Mouse (Mus musculus) intestine, embryonic 16.5 days (tissue): ENCODE data around the gene Arhgef12. TPM values are rescaled to one million over a fixed set of nuclear protein-coding genes. Genes with fewer than 3 reads are reported as not detected.
A peak's percentile ranks its signal among the peaks of the same experiment; 100 is the strongest.
"Not testable (repeated sequence)": the region's sequence is repeated elsewhere in the genome, so short reads cannot be mapped to it uniquely, and the experiment has no call there.

Source experiments
- ATAC-seq: fragments of 200-750 bp; cut with Nextera tagmentation; 2 replicates; pipeline ENCODE4 v1.8.0; 2017; ENCODE audit warnings: moderate TSS enrichment, moderate library complexity
- H3K27ac ChIP-seq: fragments of 300-500 bp; sonication (generic); 2 replicates; pipeline ENCODE4 v1.5.1; 2014; ENCODE audit warnings: mild to moderate bottlenecking, low read length
- H3K27me3 ChIP-seq: fragments of 300-500 bp; sonication (generic); replicated peaks from 2 replicates; pipeline ENCODE4 v1.6.1; 2014; ENCODE audit warnings: low read length, control low read depth, mixed read lengths; ENCODE audit not compliant: control insufficient read depth, insufficient read depth
- H3K36me3 ChIP-seq: fragments of 300-500 bp; sonication (generic); 2 replicates; pipeline ENCODE4 v1.6.1; 2014; ENCODE audit warnings: low read length, control low read depth; ENCODE audit not compliant: control insufficient read depth, insufficient read depth
- H3K4me1 ChIP-seq: fragments of 300-500 bp; sonication (generic); 2 replicates; pipeline ENCODE4 v1.6.1; 2014; ENCODE audit warnings: low read length, control low read depth, mixed read lengths; ENCODE audit not compliant: control insufficient read depth, insufficient read depth
- H3K4me2 ChIP-seq: fragments of 300-500 bp; sonication (generic); 2 replicates; pipeline ENCODE4 v1.6.1; 2014; ENCODE audit warnings: low read depth, low read length, control low read depth
- H3K4me3 ChIP-seq: fragments of 300-500 bp; sonication (generic); 2 replicates; pipeline ENCODE4 v1.5.1; 2014; ENCODE audit warnings: mild to moderate bottlenecking, low read length
- H3K9ac ChIP-seq: fragments of 300-500 bp; sonication (generic); 2 replicates; pipeline ENCODE4 v1.6.1; 2014; ENCODE audit warnings: low read depth, low read length
- H3K9me3 ChIP-seq: fragments of 300-500 bp; sonication (generic); 2 replicates; pipeline ENCODE4 v1.6.1; 2016; ENCODE audit warnings: low read length, control low read depth; ENCODE audit not compliant: control insufficient read depth
- WGBS: fragments of 180-500 bp; shearing (Covaris S2); extraction: QIAGEN DNeasy Blood & Tissue Kit; methylation state at CpG from one replicate; pipeline ENCODE4 v1.1.7; 2014; 5-methylcytosine and 5-hydroxymethylcytosine counted together
- polyA plus RNA-seq: library from polyadenylated mRNA; unstranded; fragments of >200 nt; fragmentation: Nextera tagmentation; extraction: Ambion mirVana; gene quantifications from 2 replicates; pipeline ENCODE4 v1.2.1, GENCODE M21; 2015

Gene Arhgef12
- polyA plus RNA-seq, 1 experiment from 2014 or later = 5.6 TPM

- no peaks in the 10 kb centered on the region for H3K4me1 ChIP-seq
- no peak overlapping the region for H3K4me3 ChIP-seq
- no peak overlapping the region for H3K9ac ChIP-seq
- ATAC-seq = no peak
- no peaks in the 10 kb centered on the region for H3K27me3 ChIP-seq
- H3K9me3 ChIP-seq = no peaks in the 10 kb centered on the region
- WGBS = 25% methylated on average over 4 of the region's 4 CpGs
- no peak overlapping the region for H3K27ac ChIP-seq
- no peak overlapping the region for H3K4me2 ChIP-seq
- H3K36me3 ChIP-seq = no peaks in the 10 kb centered on the region
Measured at GRCm38 (mm10) chr9:43132380-43132779, 25.3 kb upstream of the Arhgef12 start.

GRCm38 (mm10) chr9:43131940-43132339 is 24.9 kb upstream of the Arhgef12 start:
- Histone ChIP-seq H3K4me1 (no peaks in the 10 kb centered on the region), H3K9ac (no peak overlapping the region), H3K27ac (no peak overlapping the region), H3K27me3 (no peaks in the 10 kb centered on the region), H3K36me3 (no peaks in the 10 kb centered on the region), H3K4me3 (no peak overlapping the region), H3K9me3 (no peaks in the 10 kb centered on the region), H3K4me2 (no peak overlapping the region)
- no peak for ATAC-seq
- 63% methylated on average over 5 of the region's 5 CpGs for WGBS

- no peaks in the 10 kb centered on the region for H3K36me3 ChIP-seq
- H3K4me3 ChIP-seq = no peak overlapping the region
- WGBS = 93% methylated on average over 2 of the region's 2 CpGs
- H3K4me2 ChIP-seq = no peak overlapping the region
- no peaks in the 10 kb centered on the region for H3K4me1 ChIP-seq
- H3K27ac ChIP-seq = no peak overlapping the region
- H3K9ac ChIP-seq = no peak overlapping the region
- H3K27me3 ChIP-seq = no peaks in the 10 kb centered on the region
- no peak for ATAC-seq
- H3K9me3 ChIP-seq = no peaks in the 10 kb centered on the region
Measured at GRCm38 (mm10) chr9:43130684-43131083, 23.6 kb upstream of the Arhgef12 start.

GRCm38 (mm10) chr9:43127101-43127787 is 20.2 kb upstream of the Arhgef12 start:
- WGBS = 69% methylated on average over 10 of the region's 10 CpGs
- no peaks in the 10 kb centered on the region for H3K4me1 ChIP-seq
- H3K9me3 ChIP-seq = no peaks in the 10 kb centered on the region
- ATAC-seq = no peak
- H3K9ac ChIP-seq = no peak overlapping the region
- H3K4me3 ChIP-seq = no peak overlapping the region
- H3K27ac ChIP-seq = no peak overlapping the region
- no peaks in the 10 kb centered on the region for H3K36me3 ChIP-seq
- no peaks in the 10 kb centered on the region for H3K27me3 ChIP-seq
- H3K4me2 ChIP-seq = no peak overlapping the region

- no peak for ATAC-seq
- no peaks in the 10 kb centered on the region for H3K36me3 ChIP-seq
- no peak overlapping the region for H3K4me2 ChIP-seq
- H3K27me3 ChIP-seq = no peaks in the 10 kb centered on the region
- H3K9me3 ChIP-seq = no peaks in the 10 kb centered on the region
- H3K4me3 ChIP-seq = no peak overlapping the region
- H3K4me1 ChIP-seq = no peaks in the 10 kb centered on the region
- no peak overlapping the region for H3K9ac ChIP-seq
- WGBS = 47% methylated on average over 1 of the region's 1 CpGs
- no peak overlapping the region for H3K27ac ChIP-seq
Measured at GRCm38 (mm10) chr9:43122379-43122778, 15.3 kb upstream of the Arhgef12 start.

- not testable (repeated sequence) for H3K27ac ChIP-seq, H3K9me3 ChIP-seq, H3K4me1 ChIP-seq, H3K4me2 ChIP-seq, H3K9ac ChIP-seq, H3K27me3 ChIP-seq, H3K4me3 ChIP-seq, H3K36me3 ChIP-seq, ATAC-seq
- WGBS = 86% methylated on average over 2 of the region's 2 CpGs
Measured at GRCm38 (mm10) chr9:43121948-43122347, 14.9 kb upstream of the Arhgef12 start.

GRCm38 (mm10) chr9:43116997-43117336 is 9.9 kb upstream of the Arhgef12 start:
- Histone ChIP-seq H3K4me2 (no peak overlapping the region), H3K27me3 (no peaks in the 10 kb centered on the region), H3K9ac (no peak overlapping the region), H3K4me1 (peaks cover 11% of the 10 kb centered on the region), H3K36me3 (no peaks in the 10 kb centered on the region), H3K4me3 (no peak overlapping the region), H3K9me3 (no peaks in the 10 kb centered on the region), H3K27ac (no peak overlapping the region)
- WGBS = 83% methylated on average over 6 of the region's 6 CpGs
- no peak for ATAC-seq

- 5% methylated on average over 55 of the region's 55 CpGs for WGBS
- Histone ChIP-seq H3K9me3 (no peaks in the 10 kb centered on the region), H3K36me3 (no peaks in the 10 kb centered on the region), H3K4me2 (peak within 1 kb of the TSS; percentile 93), H3K27me3 (no peaks in the 10 kb centered on the region), H3K4me3 (peak within 1 kb of the TSS; percentile 65), H3K9ac (peak within 1 kb of the TSS; percentile 76), H3K27ac (no peak within 1 kb of the TSS), H3K4me1 (peaks cover 11% of the 10 kb centered on the region)
- peak; percentile 88 for ATAC-seq
Measured at GRCm38 (mm10) chr9:43116134-43116996, 9.3 kb upstream of the Arhgef12 start, which contains the start of gene Tmem136. TSS of gene Tmem136 (minus strand) at chr9:43116570.

GRCm38 (mm10) chr9:43115431-43116133 is 8.5 kb upstream of the Arhgef12 start:
- H3K4me2 ChIP-seq = peak overlapping the region; percentile 93
- peak overlapping the region; percentile 65 for H3K4me3 ChIP-seq
- peak overlapping the region; percentile 76 for H3K9ac ChIP-seq
- no peak; the same call in 1 of the 2 replicates for ATAC-seq
- 27% methylated on average over 12 of the region's 12 CpGs for WGBS
- no peaks in the 10 kb centered on the region for H3K27me3 ChIP-seq
- no peaks in the 10 kb centered on the region for H3K9me3 ChIP-seq
- H3K36me3 ChIP-seq = no peaks in the 10 kb centered on the region
- no peak overlapping the region for H3K27ac ChIP-seq
- H3K4me1 ChIP-seq = peaks cover 11% of the 10 kb centered on the region
